Mouse (Mus musculus): ENCODE results near the gene Wdr95.

Wdr95 gene

DNA sequence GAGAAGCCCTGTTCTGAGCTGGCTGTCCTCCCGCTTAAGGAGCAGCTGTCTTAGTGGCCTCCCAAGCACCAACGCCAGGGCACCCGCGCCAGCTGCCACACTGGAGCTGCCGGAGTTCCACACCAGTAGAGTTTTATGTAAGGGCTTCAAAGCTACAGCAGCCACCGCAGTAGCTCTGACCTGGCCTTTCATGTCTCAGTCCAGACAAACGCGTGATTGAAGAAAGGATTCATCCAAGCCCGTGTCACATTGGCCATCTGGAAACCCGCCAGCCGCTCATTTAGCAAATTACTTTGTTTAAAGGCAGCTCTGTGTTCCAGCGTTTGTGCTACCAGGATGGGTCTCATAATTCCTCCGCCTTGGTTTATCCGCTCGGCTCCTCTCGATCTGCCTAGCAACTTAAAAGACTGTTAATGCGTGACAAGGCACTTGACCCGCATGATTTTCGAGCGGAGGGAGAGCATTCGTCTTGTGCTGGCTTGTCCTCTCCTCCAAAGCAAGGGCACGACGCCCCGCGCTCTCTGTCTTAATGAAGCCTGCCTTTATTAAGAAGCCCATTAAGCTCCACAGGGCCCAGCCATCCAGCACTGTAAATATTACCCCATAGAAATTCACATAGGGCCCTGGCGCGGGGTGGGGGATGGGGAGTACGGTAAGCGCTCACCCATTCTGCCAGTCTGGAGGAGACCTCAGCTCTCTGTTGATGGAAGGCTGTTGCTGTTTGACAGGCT is at the start of gene Wdr95:
Gene Wdr95 (plus strand): TSS at position 681 of the 731 bp plus-strand sequence.
- peak; percentile 42 for DNase-seq (ENCODE audit: extremely low spot score)

DNA sequence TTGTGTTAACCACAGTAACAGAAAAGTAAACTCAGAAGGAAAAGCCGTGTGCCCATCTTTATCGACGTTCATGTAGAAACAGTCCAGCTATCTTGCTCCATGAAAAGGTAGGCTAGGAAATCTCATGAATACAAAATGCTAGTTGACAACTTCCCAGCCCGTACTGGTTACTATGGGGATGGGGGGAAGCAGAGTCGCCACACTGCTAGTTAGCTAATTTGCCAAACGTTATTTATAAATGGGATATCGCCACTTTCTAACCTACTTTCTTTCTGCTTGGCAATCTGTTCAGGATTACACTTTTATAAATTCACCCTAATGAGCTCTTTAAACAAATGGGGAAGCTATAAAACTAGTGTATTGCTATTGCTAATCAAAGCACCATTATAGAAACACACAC is 46.6 kb upstream of the Wdr95 start:
- DNase-seq (ENCODE audit: extremely low spot score): no peak

DNA sequence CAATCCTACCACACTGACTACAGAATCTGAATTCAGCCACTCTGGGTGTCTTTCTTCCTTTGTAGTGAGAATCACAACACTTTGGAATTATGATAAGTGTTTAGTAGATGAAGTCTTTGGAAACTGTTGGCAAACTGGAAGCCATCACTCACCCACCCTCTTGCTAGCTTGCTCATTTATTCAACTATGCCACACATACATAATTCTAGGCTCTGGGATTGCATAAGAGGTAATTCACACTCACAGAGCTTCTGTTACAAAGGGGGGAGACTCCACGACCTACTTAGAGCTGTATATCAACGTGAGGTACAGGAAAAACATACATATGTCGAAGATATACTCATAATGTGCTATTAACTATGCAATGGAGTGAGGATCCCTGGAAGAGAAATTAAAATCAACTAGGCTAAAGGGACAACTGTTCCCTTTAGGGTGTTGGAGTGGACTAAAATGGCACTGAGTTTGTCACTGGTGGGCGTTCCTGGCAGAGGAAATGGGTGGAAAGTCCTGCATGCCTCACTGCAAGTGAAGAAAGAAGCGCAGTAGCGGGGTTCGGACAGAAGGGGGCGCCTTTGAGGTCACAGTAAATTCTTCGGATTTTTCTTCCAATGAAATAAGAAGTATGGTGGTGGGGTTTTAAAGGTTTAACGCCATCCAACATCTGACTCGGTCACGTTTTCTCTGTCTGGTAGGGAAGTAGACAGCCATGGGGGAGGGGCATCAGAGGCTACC is 45.0 kb upstream of the Wdr95 start:
- no peak for DNase-seq (ENCODE audit: extremely low spot score)

DNA sequence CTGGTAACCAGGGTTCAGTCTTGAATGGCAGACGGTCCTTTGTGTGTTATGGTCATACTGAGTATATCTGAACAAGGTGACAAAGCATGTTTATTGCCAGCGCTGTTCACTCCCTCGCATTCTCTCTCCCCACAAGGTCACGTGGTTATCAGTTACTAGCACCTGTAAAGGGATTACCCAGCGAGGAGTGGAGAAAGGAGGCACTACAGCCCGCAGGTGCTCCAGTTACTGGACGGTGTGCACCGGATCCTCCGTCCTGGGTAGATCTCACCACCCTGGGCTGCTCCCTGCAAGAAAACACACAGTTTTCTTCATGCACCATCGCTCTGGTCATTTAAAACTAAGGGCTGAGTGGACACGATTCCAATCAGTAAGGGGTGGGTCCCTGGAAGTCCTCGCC is 44.2 kb upstream of the Wdr95 start:
- DNase-seq (ENCODE audit: extremely low spot score): no peak

DNA sequence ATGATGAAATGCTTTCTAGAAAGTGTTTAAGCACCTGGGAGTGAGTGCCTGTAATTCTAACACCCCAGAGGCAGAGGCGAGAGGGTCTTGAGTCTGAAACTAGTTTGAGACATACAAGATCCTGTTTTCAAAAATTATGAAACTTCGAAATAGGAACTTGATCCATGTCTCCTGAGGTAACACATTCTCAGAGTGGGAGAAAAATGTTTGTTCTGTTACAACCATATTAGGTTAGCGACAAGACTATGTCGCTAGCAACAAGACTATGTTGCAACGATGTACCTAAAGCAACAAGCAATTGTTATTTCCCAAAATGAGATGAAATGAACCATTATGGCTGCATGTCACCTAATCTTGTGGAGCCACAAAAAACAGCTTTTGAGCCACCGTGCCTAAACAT is 43.0 kb upstream of the Wdr95 start:
- no peak for DNase-seq (ENCODE audit: extremely low spot score)

DNA sequence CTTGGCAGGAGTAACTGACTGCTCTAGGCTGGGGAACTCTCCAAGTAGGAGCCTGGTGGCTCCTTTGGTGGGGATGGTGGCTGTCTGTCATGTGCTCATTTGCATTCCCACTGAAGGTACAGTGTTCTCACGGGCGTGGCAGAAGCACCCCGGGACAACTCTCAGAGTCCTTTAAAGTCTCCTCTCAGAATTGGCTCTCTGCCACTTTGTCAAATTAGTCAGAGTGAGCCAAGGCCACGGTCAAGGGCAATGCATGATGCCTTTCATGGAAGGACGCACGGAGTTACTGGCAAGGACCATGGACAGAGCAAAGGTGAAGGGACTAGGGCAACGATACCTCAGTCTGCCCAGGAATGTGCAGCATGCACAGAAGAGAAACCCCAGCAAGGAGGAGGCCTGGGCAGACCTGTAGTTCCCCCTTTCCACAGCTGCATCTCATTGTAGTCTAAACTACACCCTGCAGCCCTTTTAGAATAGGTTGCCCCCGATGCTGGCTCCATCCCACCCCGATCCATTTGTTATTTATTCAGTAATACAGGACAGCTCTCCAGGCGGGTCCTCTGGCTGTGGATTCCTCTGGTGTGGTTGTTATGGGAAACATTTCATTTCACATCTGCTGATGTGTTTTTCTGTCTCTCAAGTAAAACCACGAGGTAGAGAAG is 40.0 kb upstream of the Wdr95 start:
- DNase-seq (ENCODE audit: extremely low spot score): no peak

DNA sequence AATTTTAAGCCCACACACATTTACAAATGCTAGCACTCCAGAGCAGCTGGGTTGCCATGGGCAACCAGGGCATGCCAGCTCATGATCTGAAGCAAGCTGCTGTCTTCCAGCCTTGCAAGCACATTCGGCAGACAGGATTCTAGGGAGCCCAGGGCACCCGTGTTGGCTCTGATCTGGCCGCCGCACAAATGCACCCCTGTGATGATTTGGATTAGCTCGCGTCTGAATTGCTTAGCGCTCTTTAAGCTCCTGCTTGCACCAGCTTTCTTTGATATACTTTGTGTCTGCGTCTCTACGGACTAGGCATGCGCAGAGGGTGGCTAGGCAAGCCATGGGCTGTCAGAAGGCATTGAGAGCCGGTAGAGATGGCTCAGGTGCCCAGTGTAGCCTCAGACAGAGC is 39.3 kb upstream of the Wdr95 start:
- no peak for DNase-seq (ENCODE audit: extremely low spot score)

DNA sequence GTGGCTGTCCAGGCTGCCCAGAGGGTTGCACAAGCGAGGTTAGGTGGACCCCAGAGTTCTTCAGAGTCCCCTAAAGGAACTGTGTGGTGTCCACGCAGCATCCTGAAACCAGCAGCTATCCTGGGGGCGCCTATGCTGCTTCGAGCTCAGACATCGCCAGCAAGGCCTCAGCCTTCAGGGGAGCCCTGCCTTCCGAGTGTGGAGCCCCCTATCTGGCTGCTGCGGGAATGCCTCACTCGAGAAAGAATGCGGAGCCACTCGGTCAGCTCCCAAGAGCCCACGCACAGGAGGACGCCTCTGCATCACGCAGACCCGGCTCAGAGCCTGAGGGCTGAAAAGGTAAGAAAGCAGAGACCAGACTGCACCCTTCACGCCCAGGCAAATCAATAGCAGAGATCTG is 38.2 kb upstream of the Wdr95 start:
- DNase-seq (ENCODE audit: extremely low spot score): no peak

DNA sequence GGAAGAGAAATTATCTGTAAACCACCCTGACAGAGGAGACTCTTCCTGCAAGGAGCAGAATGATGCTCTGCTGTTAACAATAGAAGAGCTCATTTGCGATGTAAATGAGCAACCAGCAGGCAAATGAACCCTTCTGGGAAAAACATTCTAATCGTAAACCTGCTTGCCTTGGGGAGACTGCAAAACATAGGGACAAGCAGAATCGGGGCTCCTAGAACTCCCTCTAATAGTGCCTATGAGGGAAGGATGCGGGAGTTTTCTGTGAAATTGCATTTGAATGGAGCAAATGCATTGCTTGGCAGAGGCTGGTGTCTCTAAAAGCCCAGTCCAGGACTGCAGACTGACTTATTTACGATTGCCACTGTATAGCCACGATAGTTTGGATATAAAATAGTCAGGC is 32.8 kb upstream of the Wdr95 start:
- no peak for DNase-seq (ENCODE audit: extremely low spot score)

DNA sequence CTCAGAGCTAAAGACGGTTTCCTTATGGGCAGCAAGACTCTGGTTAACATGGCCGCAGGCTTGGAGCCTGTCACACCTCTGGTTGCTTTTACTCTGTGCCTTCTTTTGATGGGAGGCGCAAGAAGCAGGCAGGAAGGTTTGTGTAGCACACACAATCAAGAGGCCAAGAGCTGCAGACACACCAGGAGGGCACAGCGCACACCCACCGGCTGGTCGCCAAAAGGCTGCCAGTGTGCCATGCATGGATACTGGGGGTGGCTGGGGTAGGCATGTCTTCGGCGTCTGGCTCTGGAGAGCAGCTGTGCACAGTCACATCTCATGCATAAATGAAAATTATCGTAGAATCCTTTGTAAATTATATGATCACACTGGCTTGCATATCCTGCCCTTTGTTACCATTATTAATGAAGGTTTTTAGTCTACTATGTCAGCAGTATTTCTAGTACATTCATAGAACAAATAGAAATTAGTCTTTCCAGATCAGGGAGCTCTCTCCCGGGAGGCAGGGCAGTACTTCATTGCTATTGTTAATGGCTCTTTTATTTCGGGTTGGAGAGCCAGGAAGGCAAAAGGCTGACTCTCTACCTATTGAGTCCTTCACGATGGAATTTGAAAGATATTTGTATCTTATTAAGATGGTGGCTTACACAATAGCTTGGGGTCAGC is 31.9 kb upstream of the Wdr95 start:
- no peak for DNase-seq (ENCODE audit: extremely low spot score)

DNA sequence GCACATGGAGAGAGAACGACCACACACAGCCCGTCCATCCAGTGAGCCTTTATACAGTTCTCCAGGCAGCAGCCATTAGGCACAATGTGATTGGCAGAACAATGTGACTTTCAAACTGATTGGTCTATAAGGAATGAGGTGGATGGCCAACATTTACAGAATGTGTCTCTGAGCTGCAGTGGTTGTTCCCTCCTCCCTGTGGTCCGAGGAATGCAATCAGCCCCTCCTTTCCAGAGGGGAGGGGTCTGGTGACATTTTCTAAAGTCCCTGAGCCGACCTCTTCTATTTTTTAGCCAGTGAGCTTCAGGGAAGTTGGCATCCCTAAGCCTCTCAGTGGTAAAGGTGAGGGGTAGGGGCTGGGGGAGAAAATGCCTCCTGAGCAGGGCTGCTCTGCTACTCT is 28.5 kb upstream of the Wdr95 start:
- no peak for DNase-seq (ENCODE audit: extremely low spot score)

DNA sequence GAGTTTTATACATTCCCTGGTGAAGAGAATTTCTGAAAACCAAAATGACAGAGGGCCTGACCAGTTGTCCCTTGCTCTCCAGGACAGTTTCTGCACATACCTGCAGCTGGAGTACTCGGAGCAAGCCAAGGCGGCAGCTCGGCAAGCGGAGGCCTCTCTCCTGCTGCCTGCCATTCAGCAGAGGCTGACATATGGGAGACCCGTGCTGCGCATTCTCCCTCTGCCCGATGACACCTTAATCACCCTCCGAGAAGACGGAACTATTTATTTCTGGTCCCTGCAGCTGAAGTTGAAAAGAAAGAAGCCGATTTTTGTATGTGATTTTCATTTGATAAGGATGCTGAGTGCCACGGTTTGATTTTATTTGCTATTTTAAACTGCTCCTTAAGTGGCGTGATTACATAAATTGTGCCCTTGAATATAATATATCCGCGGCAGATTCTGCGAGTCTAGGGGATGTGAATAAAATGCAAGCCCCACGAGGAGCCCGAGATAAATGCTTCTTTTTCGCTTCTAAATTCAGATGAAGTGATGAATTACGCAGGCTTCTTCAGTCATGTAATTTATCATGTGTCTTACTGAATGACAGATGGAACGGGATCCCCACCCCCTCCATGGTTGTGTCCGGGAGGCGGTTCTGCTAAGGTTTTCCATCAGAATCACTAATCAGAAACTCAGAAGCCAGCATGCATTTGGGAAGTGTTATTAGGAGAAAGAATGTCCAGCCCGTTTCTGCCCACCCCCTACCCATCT is 24.9 kb upstream of the Wdr95 start:
- no peak for DNase-seq (ENCODE audit: extremely low spot score)

DNA sequence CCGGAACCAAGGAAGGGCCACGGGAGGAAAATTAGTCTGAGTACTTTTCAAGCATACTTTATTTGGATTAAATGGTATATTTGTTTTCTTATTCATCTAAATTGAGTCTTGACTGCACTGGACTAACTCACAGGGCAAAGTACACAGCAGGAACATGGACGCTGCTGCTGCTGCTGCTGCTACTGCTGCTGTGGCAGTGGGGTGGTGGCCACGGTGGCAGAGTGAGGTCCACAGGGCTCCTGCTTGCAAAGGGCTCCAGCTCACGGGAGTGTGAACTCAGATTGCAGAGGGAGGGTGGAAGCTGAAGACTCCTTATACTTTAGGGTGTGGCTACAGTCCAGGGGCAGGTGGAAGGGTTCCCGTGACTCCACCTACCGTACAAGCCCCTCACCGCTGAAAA is 23.5 kb upstream of the Wdr95 start:
- DNase-seq (ENCODE audit: extremely low spot score): no peak

DNA sequence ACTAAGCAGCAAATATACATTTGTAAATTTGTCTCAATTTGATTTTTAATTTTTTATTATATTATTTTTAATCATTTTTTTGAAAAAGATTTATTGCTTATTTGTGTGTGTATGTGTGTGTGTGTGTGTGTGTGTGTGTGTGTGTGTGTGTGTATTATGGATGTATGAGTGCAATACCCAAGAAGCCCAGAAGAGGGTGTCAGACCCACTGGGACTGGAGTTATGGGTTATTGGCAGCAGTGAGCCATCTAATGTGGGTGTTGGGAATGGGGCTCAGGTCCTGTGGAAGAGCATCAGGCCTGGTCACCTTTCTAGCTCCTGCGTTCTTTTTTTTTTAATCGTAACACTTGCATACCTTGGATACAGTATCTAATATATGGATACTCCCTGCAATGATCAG is 22.4 kb upstream of the Wdr95 start:
- DNase-seq (ENCODE audit: extremely low spot score): no peak

DNA sequence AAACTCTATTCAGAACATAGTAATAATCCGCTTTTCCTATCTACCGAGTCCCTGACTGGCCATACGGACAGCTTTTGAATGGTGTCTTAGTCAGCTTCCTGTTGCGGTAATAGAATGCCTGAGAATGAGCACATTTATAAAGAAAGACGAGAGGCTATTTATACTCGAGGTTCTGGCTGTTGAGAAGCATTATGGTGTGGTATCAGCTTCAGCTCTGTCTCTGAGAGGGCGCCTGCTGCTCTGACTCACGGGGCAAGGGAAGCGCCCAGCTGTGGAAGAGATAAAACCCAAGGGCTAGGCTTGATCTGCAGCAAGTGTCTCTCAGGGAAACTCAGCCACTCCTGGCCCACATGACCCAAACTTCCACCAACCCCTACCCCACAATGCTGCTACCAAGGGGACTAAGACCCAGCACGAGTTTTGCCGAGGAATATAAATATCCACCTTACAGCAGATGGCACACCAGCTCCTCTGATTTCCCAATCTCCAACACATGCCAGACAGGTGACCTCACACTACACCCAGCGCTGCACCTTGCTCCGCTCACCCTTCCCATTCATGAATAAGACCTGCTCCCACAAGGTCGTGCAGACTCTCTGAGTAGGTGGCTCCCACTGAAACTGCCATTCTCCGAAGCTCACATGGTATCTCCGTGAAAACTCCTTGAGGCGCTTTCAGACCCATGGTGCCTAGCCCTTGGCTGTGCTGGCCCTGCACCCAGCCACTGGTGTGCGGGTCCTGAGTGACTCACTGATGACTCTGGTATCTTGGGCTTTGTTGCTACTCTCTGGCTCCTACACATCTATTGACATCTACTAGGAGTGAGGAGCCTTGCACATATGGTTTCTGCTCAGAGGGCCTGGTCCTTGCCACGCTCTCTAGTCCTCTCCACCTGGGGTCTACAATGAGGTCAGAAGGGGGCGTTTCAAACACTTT is 20.1 kb upstream of the Wdr95 start:
- DNase-seq (ENCODE audit: extremely low spot score): no peak

DNA sequence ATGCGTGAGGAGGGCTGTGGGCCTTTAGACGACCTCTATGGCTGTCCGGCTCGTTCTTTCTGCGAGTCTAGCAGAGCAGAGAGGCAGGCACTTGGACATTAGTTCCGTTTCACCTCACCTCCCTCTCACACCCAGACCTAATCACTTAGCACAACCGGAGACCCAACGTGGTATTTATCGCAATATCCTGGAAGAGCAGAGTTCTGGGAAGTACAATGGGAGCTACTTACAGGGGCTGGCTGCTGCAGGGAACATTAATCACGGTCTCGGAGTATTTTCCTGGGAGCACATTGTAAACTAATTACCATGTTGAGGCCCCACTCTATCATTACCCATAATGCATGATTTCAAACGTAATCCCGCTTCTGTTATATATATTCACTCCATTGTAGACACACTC is 18.2 kb upstream of the Wdr95 start:
- no peak for DNase-seq (ENCODE audit: extremely low spot score)

DNA sequence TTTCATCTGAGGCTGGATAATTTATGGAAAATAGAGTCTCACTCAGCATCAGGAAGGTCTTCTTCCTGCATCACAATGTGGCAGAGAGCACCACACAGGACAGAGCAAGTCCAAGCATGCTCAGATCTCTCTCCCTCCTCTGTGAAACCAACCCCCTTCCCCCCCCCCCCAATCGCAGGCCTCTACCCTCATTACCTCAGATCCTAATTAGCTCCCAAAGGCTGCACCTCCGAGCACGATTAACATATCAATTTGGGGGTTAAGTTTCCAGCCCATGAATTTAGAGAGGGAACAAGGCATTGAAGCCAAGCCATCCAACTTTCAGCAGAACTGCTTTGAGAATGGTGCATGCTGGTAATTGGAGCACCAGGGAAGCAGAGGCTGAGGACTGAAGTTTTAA is 15.8 kb upstream of the Wdr95 start:
- DNase-seq (ENCODE audit: extremely low spot score): no peak

DNA sequence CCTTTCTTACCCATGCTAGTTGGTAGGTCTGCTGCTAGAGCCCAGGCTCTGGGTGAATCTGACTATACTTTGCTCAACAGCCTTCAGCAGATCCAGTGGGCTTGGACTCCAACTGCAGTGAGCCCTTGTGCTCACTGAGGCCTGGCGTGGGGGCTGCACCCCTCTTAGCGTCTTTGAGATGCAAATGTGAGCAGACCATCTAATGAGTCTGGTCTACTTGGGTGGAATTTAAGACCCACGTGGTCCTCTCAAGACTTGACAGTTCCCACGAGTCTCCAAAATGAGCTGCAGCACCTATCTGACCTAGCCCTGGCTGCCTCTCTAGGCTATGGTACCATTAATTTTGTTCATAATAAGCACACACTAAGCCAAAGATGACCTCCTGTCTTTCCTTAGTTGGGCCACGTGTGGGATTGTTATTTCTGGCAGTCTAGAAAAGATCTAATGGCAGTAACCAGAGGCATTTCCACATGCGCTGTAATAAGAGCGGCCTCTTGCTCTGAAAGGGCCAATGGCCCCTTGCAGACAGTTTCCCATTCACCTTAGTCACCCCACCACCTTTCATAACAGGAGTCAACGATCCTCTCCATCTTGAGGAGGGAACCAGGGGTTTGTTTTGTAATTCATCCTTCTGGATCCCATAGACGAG is 14.9 kb upstream of the Wdr95 start:
- no peak for DNase-seq (ENCODE audit: extremely low spot score)

DNA sequence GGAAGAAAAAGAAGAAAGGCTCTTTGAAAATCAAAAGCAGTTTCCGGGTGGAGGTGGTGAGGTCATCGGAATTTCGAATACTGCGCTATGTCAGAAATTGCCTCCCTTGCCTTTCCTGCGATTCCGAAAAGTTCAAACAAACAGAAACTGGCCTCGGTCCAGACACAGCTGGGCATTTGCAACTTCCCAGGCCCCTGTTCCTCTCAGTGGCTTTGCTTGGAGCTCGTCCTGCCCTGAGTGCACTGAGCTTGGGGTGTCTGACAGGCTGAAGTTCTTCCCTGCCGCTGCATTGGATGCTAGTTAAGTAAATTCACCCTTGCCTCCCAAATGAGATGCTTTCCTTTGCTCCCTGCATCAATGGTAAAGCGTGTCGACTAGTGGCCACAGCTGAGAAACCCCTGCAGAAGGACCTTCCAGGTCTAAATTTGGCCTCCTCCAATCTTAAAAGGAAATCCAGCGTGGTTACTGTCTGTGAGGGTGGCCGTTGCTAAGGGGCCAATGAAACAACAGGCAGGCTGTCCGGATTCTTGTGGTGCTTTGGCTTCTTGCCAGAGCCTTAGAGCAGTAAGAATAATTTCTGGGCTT is 14.3 kb upstream of the Wdr95 start:
- peak; percentile 37 for DNase-seq (ENCODE audit: extremely low spot score)

DNA sequence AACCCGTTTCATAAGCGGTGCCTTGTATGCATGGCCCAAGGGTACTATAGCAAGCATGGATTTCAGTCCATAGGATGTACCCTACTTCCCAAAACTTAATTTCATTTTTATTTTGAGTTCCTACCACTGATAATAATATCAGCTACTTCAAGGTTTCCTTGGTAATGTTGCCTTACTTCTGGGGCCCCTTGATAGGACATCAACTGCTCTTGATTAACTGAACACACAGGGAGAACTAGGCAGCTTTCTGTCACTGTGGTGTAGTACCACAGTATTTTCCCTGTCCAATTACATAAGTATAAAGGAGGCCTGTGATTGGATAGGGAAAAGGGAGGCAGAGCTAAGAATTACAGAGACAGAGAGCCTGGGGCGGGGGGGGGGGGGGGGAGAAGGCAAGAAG is 13.6 kb upstream of the Wdr95 start:
- no peak for DNase-seq (ENCODE audit: extremely low spot score)
